Mouse (Mus musculus) liver, adult 2 months (tissue): ENCODE data around the gene Csnk2b. TPM values are rescaled to one million over a fixed set of nuclear protein-coding genes. Genes with fewer than 3 reads are reported as not detected.

Experiments
- DNase-seq: peaks from one replicate; pipeline ENCODE4 v3.0.0-alpha.2; 2011; ENCODE audit warnings: low read depth, low spot score; ENCODE audit errors: extremely low read depth
- H3K27ac ChIP-seq: fragments of 200-500 bp; replicated peaks from 2 replicates; pipeline ENCODE4 v1.5.1; 2012; ENCODE audit warnings: low read depth, mild to moderate bottlenecking, control low read depth, inconsistent platforms, low read length; ENCODE audit not compliant: insufficient read depth
- H3K27me3 ChIP-seq: fragments of 200-500 bp; 2 replicates; pipeline ENCODE4 v1.6.1; 2012; ENCODE audit warnings: mild to moderate bottlenecking, moderate library complexity, low read length, inconsistent platforms; ENCODE audit not compliant: control insufficient read depth, insufficient read depth
- H3K36me3 ChIP-seq: fragments of 200-500 bp; 2 replicates; pipeline ENCODE4 v1.6.1; 2012; ENCODE audit warnings: low read length, inconsistent platforms; ENCODE audit not compliant: control insufficient read depth, insufficient read depth
- H3K4me1 ChIP-seq: fragments of 200-500 bp; 2 replicates; pipeline ENCODE4 v1.6.1; 2011; ENCODE audit warnings: low read length; ENCODE audit not compliant: control insufficient read depth, insufficient read depth
- H3K4me3 ChIP-seq: fragments of 200-500 bp; 2 replicates; pipeline ENCODE4 v1.5.1; 2011; ENCODE audit warnings: low read depth, mild to moderate bottlenecking, control low read depth, low read length, moderate library complexity; ENCODE audit not compliant: insufficient read depth
- H3K79me2 ChIP-seq: fragments of 200-500 bp; 2 replicates; pipeline ENCODE4 v1.6.1; 2012; ENCODE audit warnings: inconsistent platforms, mild to moderate bottlenecking, low read length, moderate library complexity; ENCODE audit not compliant: control insufficient read depth, insufficient read depth
- H3K9ac ChIP-seq: fragments of 200-500 bp; 2 replicates; pipeline ENCODE4 v1.6.1; 2012; ENCODE audit warnings: low read depth, mild to moderate bottlenecking, control low read depth, inconsistent platforms, low read length
- CTCF ChIP-seq: fragments of 200-500 bp; IDR thresholded peaks from 2 replicates; pipeline ENCODE4 v1.5.1; 2011; ENCODE audit warnings: low read depth, low read length, control low read depth
- POLR2A ChIP-seq: fragments of 200-500 bp; IDR thresholded peaks from 2 replicates; pipeline ENCODE4 v1.6.1; 2011; ENCODE audit warnings: low read length, control low read depth; ENCODE audit not compliant: insufficient read depth; ENCODE audit errors: extremely low read depth
- WGBS: fragments of 180-500 bp; shearing (Covaris S2); methylation state at CpG from one replicate; pipeline ENCODE4 v1.1.7; 2018; 5-methylcytosine and 5-hydroxymethylcytosine counted together
- polyA plus RNA-seq: library from polyadenylated mRNA; depleted of rRNA; stranded (reverse); fragments of >200 nt; gene quantifications from 2 replicates; pipeline ENCODE4 v1.2.3, GENCODE M21; 2012
- total RNA-seq: library from RNA; depleted of rRNA; stranded (reverse); fragments of >200 nt; gene quantifications from 2 replicates; pipeline ENCODE4 v1.2.3, GENCODE M21; 2014

Csnk2b gene
- total and polyA plus RNA-seq, 2 experiments, result 60.9 to 228 TPM

GRCm38 (mm10) chr17:35164568-35165450 is 43.0 kb upstream of the Csnk2b start, which contains the start of gene Prrc2a:
Prrc2a (minus strand) TSS chr17:35164897.
- H3K36me3 ChIP-seq, result peaks cover 21% of the 10 kb centered on the region
- TF ChIP-seq CTCF (no peak), POLR2A (peak; percentile 61)
- WGBS, result under 1% methylated on average over 68 of the region's 89 CpGs
- H3K4me1 ChIP-seq, result peaks cover 5% of the 10 kb centered on the region
- peak within 1 kb of the TSS; percentile 89 for H3K27ac ChIP-seq
- no peaks in the 10 kb centered on the region for H3K27me3 ChIP-seq
- peak; percentile 98 for DNase-seq
- peak within 1 kb of the TSS; percentile 98 for H3K9ac ChIP-seq
- peaks cover 31% of the 10 kb centered on the region for H3K79me2 ChIP-seq
- H3K4me3 ChIP-seq, result peak within 1 kb of the TSS; percentile 93

GRCm38 (mm10) chr17:35164218-35164567 is 42.3 kb upstream of the Csnk2b start:
- TF ChIP-seq CTCF, result no peak
- no peak for TF ChIP-seq POLR2A
- peak overlapping the region; percentile 68 for H3K27ac ChIP-seq
- peak overlapping the region; percentile 93 for H3K4me3 ChIP-seq
- H3K4me1 ChIP-seq, result peaks cover 5% of the 10 kb centered on the region
- H3K36me3 ChIP-seq, result peaks cover 27% of the 10 kb centered on the region
- DNase-seq, result no peak
- 0% methylated on average over 27 of the region's 28 CpGs for WGBS
- no peaks in the 10 kb centered on the region for H3K27me3 ChIP-seq
- peak overlapping the region; percentile 98 for H3K9ac ChIP-seq
- H3K79me2 ChIP-seq, result peaks cover 34% of the 10 kb centered on the region

- peak overlapping the region; percentile 98 for H3K9ac ChIP-seq
- H3K4me1 ChIP-seq, result peaks cover 5% of the 10 kb centered on the region
- WGBS, result 3% methylated on average over 8 of the region's 8 CpGs
- no peaks in the 10 kb centered on the region for H3K27me3 ChIP-seq
- DNase-seq, result peak; percentile 21
- H3K79me2 ChIP-seq, result peaks cover 36% of the 10 kb centered on the region
- H3K36me3 ChIP-seq, result peaks cover 34% of the 10 kb centered on the region
- no peak overlapping the region; the same call in 1 of the 2 replicates for H3K27ac ChIP-seq
- TF ChIP-seq POLR2A (no peak), CTCF (no peak)
- peak overlapping the region; percentile 93 for H3K4me3 ChIP-seq
These were observed 41.7 kb upstream of the Csnk2b start for GRCm38 (mm10) chr17:35163326-35164081.

GRCm38 (mm10) chr17:35162730-35163129 is 40.9 kb upstream of the Csnk2b start:
- H3K27ac ChIP-seq, result no peak overlapping the region
- 8% methylated on average over 12 of the region's 12 CpGs for WGBS
- H3K27me3 ChIP-seq, result no peaks in the 10 kb centered on the region
- H3K79me2 ChIP-seq, result peaks cover 39% of the 10 kb centered on the region
- no peak overlapping the region for H3K4me3 ChIP-seq
- peak; percentile 49 for DNase-seq
- no peak for TF ChIP-seq CTCF
- no peak for TF ChIP-seq POLR2A
- peaks cover 5% of the 10 kb centered on the region for H3K4me1 ChIP-seq
- peaks cover 41% of the 10 kb centered on the region for H3K36me3 ChIP-seq
- H3K9ac ChIP-seq, result no peak overlapping the region

GRCm38 (mm10) chr17:35162121-35162520 is 40.3 kb upstream of the Csnk2b start:
- DNase-seq, result no peak
- Histone ChIP-seq H3K4me3 (no peak overlapping the region), H3K79me2 (peaks cover 39% of the 10 kb centered on the region), H3K27me3 (no peaks in the 10 kb centered on the region), H3K27ac (no peak overlapping the region), H3K9ac (no peak overlapping the region), H3K36me3 (peaks cover 46% of the 10 kb centered on the region), H3K4me1 (peaks cover 5% of the 10 kb centered on the region)
- TF ChIP-seq CTCF (no peak), POLR2A (no peak)
- WGBS, result 72% methylated on average over 14 of the region's 14 CpGs
